Comparison of ENCODE assay signal across 11 mouse cellular contexts in the genomic region with DNA sequence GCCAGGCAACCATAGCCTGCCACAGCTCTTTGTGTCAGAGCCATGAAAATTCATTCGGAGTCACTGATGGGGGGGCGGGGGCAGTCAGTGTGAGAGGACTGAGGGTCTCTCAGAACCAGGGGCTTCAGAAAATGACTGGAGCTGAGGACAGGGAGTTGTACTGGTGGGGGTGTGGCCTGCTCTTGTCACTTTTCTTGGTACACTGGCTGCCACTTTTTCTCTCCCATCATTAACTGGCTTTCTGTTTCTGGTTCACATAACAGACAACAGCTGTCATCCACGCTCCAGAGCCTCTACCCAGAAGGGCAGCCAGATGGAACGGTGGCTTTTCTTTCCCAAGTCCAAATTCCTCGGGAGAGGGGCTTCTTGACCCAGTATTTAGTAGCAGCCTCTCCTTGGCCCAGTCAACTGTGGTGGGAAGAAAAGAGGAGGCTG. TPM values are rescaled to one million over a fixed set of nuclear protein-coding genes. Genes with fewer than 3 reads are reported as not detected.
A peak's percentile ranks its signal among the peaks of the same experiment; 100 is the strongest.
DNase-seq lines count a peak whose midpoint lies in the region; ATAC-seq lines count a peak whose summit lies in the region.
"Had no signal": no experiment of that assay in that cellular context is flagged by ENCODE, and none has a peak within 500 bp of the region (broad histone marks: within the 10 kb centered on the region; RNA-seq: fewer than 3 reads in every experiment).

No protein-coding gene starts in this region.

- H3K4me3 ChIP-seq in lung, embryonic 15.5 days, result no peak overlapping the region
- H3K4me3 ChIP-seq in embryonic facial prominence, embryonic 14.5 days (ENCODE audit: low read depth, low read length), result no peak overlapping the region
- no peak overlapping the region for H3K4me3 ChIP-seq in kidney, embryonic 15.5 days (replicated peaks)
- no peak overlapping the region for H3K4me3 ChIP-seq in neural tube, embryonic 12.5 days
- no peak overlapping the region for H3K4me3 ChIP-seq in heart, embryonic 10.5 days
- H3K4me3 ChIP-seq: liver, embryonic 15.5 days had no signal

- peak; percentile 32; the same call in 1 of the 2 replicates for ATAC-seq in lung, embryonic 15.5 days (ENCODE audit: borderline replicate concordance, extremely low read depth, low FRiP score, low TSS enrichment)
- ATAC-seq in embryonic facial prominence, embryonic 14.5 days (ENCODE audit: low read depth), result peak; percentile 32; the same call in 1 of the 2 replicates
- peak; percentile 88 for ATAC-seq in kidney, embryonic 15.5 days (replicated peaks; ENCODE audit: low FRiP score)
- ATAC-seq in neural tube, embryonic 12.5 days (ENCODE audit: low FRiP score, low read depth), result 0 out of 2 replicates have a peak, but pooled peaks have one; percentile 13

- H3K36me3 ChIP-seq in lung, embryonic 15.5 days, result no peaks in the 10 kb centered on the region
- H3K36me3 ChIP-seq in embryonic facial prominence, embryonic 14.5 days (ENCODE audit: control insufficient read depth, insufficient read depth, low read length), result no peaks in the 10 kb centered on the region
- H3K36me3 ChIP-seq in kidney, embryonic 15.5 days, result no peaks in the 10 kb centered on the region
- H3K36me3 ChIP-seq in neural tube, embryonic 12.5 days, result no peaks in the 10 kb centered on the region
- H3K36me3 ChIP-seq in heart, embryonic 10.5 days, result no peaks in the 10 kb centered on the region
- H3K36me3 ChIP-seq: liver, embryonic 15.5 days had no signal

- no peak overlapping the region for H3K9ac ChIP-seq in lung, embryonic 15.5 days
- H3K9ac ChIP-seq in embryonic facial prominence, embryonic 14.5 days (ENCODE audit: low read depth, low read length), result no peak overlapping the region
- no peak overlapping the region for H3K9ac ChIP-seq in kidney, embryonic 15.5 days
- H3K9ac ChIP-seq in neural tube, embryonic 12.5 days, result no peak overlapping the region
- H3K9ac ChIP-seq: liver, embryonic 15.5 days had no signal

- DNase-seq in lung, postnatal 4 days, result no peak
- peak; percentile 73 for DNase-seq in embryonic facial prominence, embryonic 14.5 days (ENCODE audit: low spot score)
- no peak for DNase-seq in heart, embryonic 10.5 days (ENCODE audit: low spot score)
- no peak for DNase-seq in natural killer cell, adult 2 months (ENCODE audit: low spot score in 2 of 2)
- DNase-seq: layer of hippocampus, postnatal 36 days had no signal

- 0 out of 2 replicates have a peak overlapping the region, but pooled peaks have one; percentile 13 for H3K27ac ChIP-seq in lung, embryonic 15.5 days
- H3K27ac ChIP-seq in embryonic facial prominence, embryonic 14.5 days (replicated peaks; ENCODE audit: low read depth, low read length), result no peak overlapping the region
- peak overlapping the region; percentile 87 for H3K27ac ChIP-seq in kidney, embryonic 15.5 days
- H3K27ac ChIP-seq in neural tube, embryonic 12.5 days, result no peak overlapping the region
- H3K27ac ChIP-seq in heart, embryonic 10.5 days, result no peak overlapping the region
- H3K27ac ChIP-seq: liver, embryonic 15.5 days had no signal

- H3K9me3 ChIP-seq in lung, embryonic 15.5 days, result no peaks in the 10 kb centered on the region
- H3K9me3 ChIP-seq in embryonic facial prominence, embryonic 14.5 days (ENCODE audit: control insufficient read depth, low read length), result no peaks in the 10 kb centered on the region
- no peaks in the 10 kb centered on the region for H3K9me3 ChIP-seq in kidney, embryonic 15.5 days (replicated peaks)
- no peaks in the 10 kb centered on the region for H3K9me3 ChIP-seq in neural tube, embryonic 12.5 days
- no peaks in the 10 kb centered on the region for H3K9me3 ChIP-seq in heart, embryonic 10.5 days
- H3K9me3 ChIP-seq: liver, embryonic 15.5 days had no signal

- H3K4me2 ChIP-seq in lung, embryonic 15.5 days, result no peak overlapping the region
- H3K4me2 ChIP-seq in embryonic facial prominence, embryonic 14.5 days (ENCODE audit: low read depth, low read length), result no peak overlapping the region
- H3K4me2 ChIP-seq in kidney, embryonic 15.5 days, result no peak overlapping the region
- no peak overlapping the region for H3K4me2 ChIP-seq in neural tube, embryonic 12.5 days (replicated peaks)
- H3K4me2 ChIP-seq: liver, embryonic 15.5 days had no signal

- H3K4me1 ChIP-seq in lung, embryonic 15.5 days, result peaks cover 11% of the 10 kb centered on the region
- no peaks in the 10 kb centered on the region for H3K4me1 ChIP-seq in embryonic facial prominence, embryonic 14.5 days (ENCODE audit: control insufficient read depth, insufficient read depth, low read length)
- peaks cover 35% of the 10 kb centered on the region for H3K4me1 ChIP-seq in kidney, embryonic 15.5 days
- H3K4me1 ChIP-seq in neural tube, embryonic 12.5 days, result peaks cover 5% of the 10 kb centered on the region; the same call in 1 of the 2 replicates
- peaks cover 4% of the 10 kb centered on the region; the same call in 1 of the 2 replicates for H3K4me1 ChIP-seq in heart, embryonic 10.5 days
- H3K4me1 ChIP-seq: liver, embryonic 15.5 days had no signal

- H3K27me3 ChIP-seq in lung, embryonic 15.5 days, result no peaks in the 10 kb centered on the region
- no peaks in the 10 kb centered on the region for H3K27me3 ChIP-seq in embryonic facial prominence, embryonic 14.5 days (replicated peaks; ENCODE audit: control insufficient read depth, insufficient read depth, low read length)
- no peaks in the 10 kb centered on the region for H3K27me3 ChIP-seq in kidney, embryonic 15.5 days
- no peaks in the 10 kb centered on the region for H3K27me3 ChIP-seq in neural tube, embryonic 12.5 days (replicated peaks)
- no peaks in the 10 kb centered on the region; the same call in 1 of the 2 replicates for H3K27me3 ChIP-seq in heart, embryonic 10.5 days (ENCODE audit: insufficient read depth, poor library complexity, severe bottlenecking)
- H3K27me3 ChIP-seq: liver, embryonic 15.5 days had no signal

- 42% methylated on average over 5 of the region's 5 CpGs for WGBS in lung, embryonic 15.5 days
- 39% methylated on average over 5 of the region's 5 CpGs for WGBS in embryonic facial prominence, embryonic 14.5 days
- WGBS in kidney, embryonic 15.5 days, result 33% methylated on average over 5 of the region's 5 CpGs
- WGBS in neural tube, embryonic 12.5 days, result 29% methylated on average over 5 of the region's 5 CpGs
- 57% methylated on average over 5 of the region's 5 CpGs for WGBS in heart, embryonic 10.5 days

RNA-seq across cellular contexts. Expression of a gene that starts 23.8 kb away (rescaled TPM):
- polyA plus RNA-seq in lung, embryonic 15.5 days (2015; fragmentation: Nextera tagmentation; extraction: Ambion mirVana), result 11.4 and 11.8 TPM in 2 replicates
- 6.2 and 12.5 TPM in 2 replicates for polyA plus RNA-seq in embryonic facial prominence, embryonic 14.5 days (2014; fragmentation: Nextera tagmentation; extraction: Ambion mirVana)
- 5.4 and 5.6 TPM in 2 replicates for polyA plus RNA-seq in kidney, embryonic 15.5 days (2015; fragmentation: Nextera tagmentation; extraction: Ambion mirVana)
- 4.5 and 5.3 TPM in 2 replicates for polyA plus RNA-seq in neural tube, embryonic 12.5 days (2016; fragmentation: Nextera tagmentation; extraction: Ambion mirVana)
- polyA plus RNA-seq in heart, embryonic 10.5 days (2016; fragmentation: Nextera tagmentation; extraction: Ambion mirVana), result 0.39 and 2.0 TPM in 2 replicates
- polyA plus RNA-seq: liver, embryonic 15.5 days; small intestine, adult 2 months had no signal

RNA-seq across cellular contexts. Expression of a gene that starts 24.2 kb away (rescaled TPM):
- not detected in 2 replicates for polyA plus RNA-seq in lung, embryonic 15.5 days (2015; fragmentation: Nextera tagmentation; extraction: Ambion mirVana)
- polyA plus RNA-seq in embryonic facial prominence, embryonic 14.5 days (2014; fragmentation: Nextera tagmentation; extraction: Ambion mirVana), result not detected in 2 replicates
- not detected in 2 replicates for polyA plus RNA-seq in kidney, embryonic 15.5 days (2015; fragmentation: Nextera tagmentation; extraction: Ambion mirVana)
- not detected in 2 replicates for polyA plus RNA-seq in neural tube, embryonic 12.5 days (2016; fragmentation: Nextera tagmentation; extraction: Ambion mirVana)
- polyA plus RNA-seq in heart, embryonic 10.5 days (2016; fragmentation: Nextera tagmentation; extraction: Ambion mirVana), result not detected in 2 replicates
- polyA plus RNA-seq: heart, postnatal 0 days; liver, embryonic 15.5 days; small intestine, adult 2 months had no signal

RNA-seq across cellular contexts. Expression of a gene that starts 37.0 kb away (rescaled TPM):
- 6.0 and 7.3 TPM in 2 replicates for polyA plus RNA-seq in lung, embryonic 15.5 days (2015; fragmentation: Nextera tagmentation; extraction: Ambion mirVana)
- polyA plus RNA-seq in embryonic facial prominence, embryonic 14.5 days (2014; fragmentation: Nextera tagmentation; extraction: Ambion mirVana), result 3.2 TPM in 2 replicates
- polyA plus RNA-seq in kidney, embryonic 15.5 days (2015; fragmentation: Nextera tagmentation; extraction: Ambion mirVana), result 4.3 and 6.2 TPM in 2 replicates
- polyA plus RNA-seq in neural tube, embryonic 12.5 days (2016; fragmentation: Nextera tagmentation; extraction: Ambion mirVana), result 1.9 and 2.0 TPM in 2 replicates
- 1.5 and 1.6 TPM in 2 replicates for polyA plus RNA-seq in heart, embryonic 10.5 days (2016; fragmentation: Nextera tagmentation; extraction: Ambion mirVana)

Comparison
In these comparisons a context has a peak if more than half of its experiments do, and no peak if none do; other contexts are left out.
1. ATAC-seq: peak in every context shown above with its lines; median percentile 88 in kidney, embryonic 15.5 days; 32 in lung, embryonic 15.5 days; 32 in embryonic facial prominence, embryonic 14.5 days; 13 in neural tube, embryonic 12.5 days.
2. H3K27ac ChIP-seq: peak in lung, embryonic 15.5 days (single experiment) and kidney, embryonic 15.5 days (single experiment); none in embryonic facial prominence, embryonic 14.5 days (single experiment), neural tube, embryonic 12.5 days (single experiment) and heart, embryonic 10.5 days (single experiment).